Mouse (Mus musculus) kidney, postnatal 0 days (tissue): ENCODE measurements at regions not wholly inside any gene's neighbourhood (a gene's known extent, or its start where the extent isn't known, plus 50 kb on each side); places are given as distances from the start of the nearest gene placed in this dataset.

Experiments used
- ATAC-seq: fragments of 200-750 bp; cut with Nextera tagmentation; replicated peaks from 2 replicates; pipeline ENCODE4 v1.8.0; 2017; ENCODE audit warnings: low read depth, moderate number of reproducible peaks, moderate TSS enrichment, moderate library complexity; ENCODE audit not compliant: low FRiP score
- DNase-seq: peaks from one replicate; pipeline ENCODE4 v3.0.0-alpha.2; 2016; ENCODE audit warnings: low spot score
- H3K27ac ChIP-seq: fragments of 300-500 bp; sonication (generic); 2 replicates; pipeline ENCODE4 v1.5.1; 2014; ENCODE audit warnings: mild to moderate bottlenecking
- H3K27me3 ChIP-seq: fragments of 300-500 bp; sonication (generic); 2 replicates; pipeline ENCODE4 v1.6.1; 2014; ENCODE audit warnings: low read length, mixed read lengths; ENCODE audit not compliant: insufficient read depth
- H3K36me3 ChIP-seq: fragments of 300-500 bp; sonication (generic); 2 replicates; pipeline ENCODE4 v1.6.1; 2014; ENCODE audit warnings: low read length, mixed read lengths; ENCODE audit not compliant: insufficient read depth
- H3K4me1 ChIP-seq: fragments of 300-500 bp; sonication (generic); replicated peaks from 2 replicates; pipeline ENCODE4 v1.6.1; 2014; ENCODE audit warnings: antibody characterized with exemption, low read length, mixed read lengths; ENCODE audit not compliant: insufficient read depth
- H3K4me2 ChIP-seq: fragments of 300-500 bp; sonication (generic); 2 replicates; pipeline ENCODE4 v1.6.1; 2014; ENCODE audit warnings: mild to moderate bottlenecking, low read length, moderate library complexity, mixed read lengths
- H3K4me3 ChIP-seq: fragments of 300-500 bp; sonication (generic); replicated peaks from 2 replicates; pipeline ENCODE4 v1.5.1; 2014; ENCODE audit warnings: low read depth, low read length
- H3K9ac ChIP-seq: fragments of 300-500 bp; sonication (generic); 2 replicates; pipeline ENCODE4 v1.6.1; 2014; ENCODE audit warnings: low read depth, low read length
- H3K9me3 ChIP-seq: fragments of 300-500 bp; sonication (generic); replicated peaks from 2 replicates; pipeline ENCODE4 v1.6.1; 2016; ENCODE audit warnings: low read length, inconsistent platforms, mixed read lengths
- CTCF ChIP-seq: IDR thresholded peaks from 2 replicates; pipeline ENCODE4 v1.5.1; 2016; ENCODE audit warnings: antibody characterized with exemption, low read depth, mild to moderate bottlenecking, moderate library complexity
- WGBS: fragments of 180-500 bp; shearing (Covaris S2); extraction: QIAGEN DNeasy Blood & Tissue Kit; methylation state at CpG from one replicate; pipeline ENCODE4 v1.1.7; 2014; 5-methylcytosine and 5-hydroxymethylcytosine counted together

DNA sequence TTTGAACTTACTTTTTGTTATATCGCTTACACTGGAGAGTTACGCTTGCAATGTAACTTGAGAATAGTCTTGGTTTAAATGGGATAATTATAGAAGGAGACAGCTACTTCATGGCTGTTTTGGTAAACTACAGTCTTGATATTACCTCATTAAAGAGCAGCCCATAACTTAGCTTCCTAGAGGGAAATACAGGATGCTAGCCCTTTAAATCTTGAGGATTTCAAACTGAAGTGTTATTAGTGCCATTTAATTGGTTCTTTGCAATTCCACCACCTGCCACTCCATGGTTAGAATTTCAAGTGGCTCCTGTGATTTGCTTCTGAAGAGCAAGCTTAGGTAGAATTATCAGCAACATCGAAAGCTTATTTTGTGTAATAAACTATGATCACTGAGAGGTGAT, 640.1 kb downstream of the Kctd8 start:
- TF ChIP-seq CTCF, result no peak
- no peaks in the 10 kb centered on the region for H3K27me3 ChIP-seq
- no peaks in the 10 kb centered on the region for H3K4me1 ChIP-seq
- WGBS, result 64% methylated on average over 3 of the region's 3 CpGs
- no peak overlapping the region for H3K4me3 ChIP-seq
- DNase-seq, result no peak
- no peak overlapping the region for H3K9ac ChIP-seq
- H3K27ac ChIP-seq, result no peak overlapping the region
- no peak overlapping the region for H3K4me2 ChIP-seq
- ATAC-seq, result no peak
- no peaks in the 10 kb centered on the region for H3K9me3 ChIP-seq
- H3K36me3 ChIP-seq, result no peaks in the 10 kb centered on the region

DNA sequence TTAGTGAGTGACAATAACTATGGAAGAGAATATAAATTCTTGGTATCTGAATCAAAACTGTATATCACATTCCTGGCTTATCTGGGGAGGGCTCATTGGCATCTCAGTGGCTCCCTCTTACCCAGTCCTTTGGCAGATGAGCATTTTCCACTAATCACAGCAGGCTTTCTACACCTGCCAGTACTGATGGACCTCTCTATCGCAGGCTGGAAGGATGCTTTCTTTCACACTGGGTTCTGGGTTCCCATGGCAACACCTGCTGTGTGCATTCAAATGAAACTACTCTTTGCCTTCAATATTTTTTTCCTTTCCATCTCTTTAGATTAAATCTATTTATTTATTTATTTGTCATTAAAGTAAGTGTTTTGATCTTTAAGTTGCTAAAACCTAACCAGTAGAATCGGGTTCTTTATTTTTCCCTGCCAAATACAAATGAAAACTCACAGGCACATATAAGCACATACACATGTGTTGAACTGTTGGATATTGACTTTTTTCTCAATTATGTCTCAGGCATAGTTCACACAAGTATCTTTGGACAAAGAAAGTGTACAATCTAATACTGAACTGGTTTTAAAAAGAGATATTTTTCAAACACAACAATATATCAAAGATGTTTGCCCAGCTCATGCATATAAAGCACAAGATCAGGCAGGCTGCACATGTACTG, 635.9 kb downstream of the Kctd8 start:
- ATAC-seq, result no peak
- Histone ChIP-seq H3K27me3 (no peaks in the 10 kb centered on the region), H3K9me3 (no peaks in the 10 kb centered on the region), H3K9ac (no peak overlapping the region), H3K27ac (no peak overlapping the region), H3K4me2 (no peak overlapping the region), H3K4me3 (no peak overlapping the region), H3K36me3 (no peaks in the 10 kb centered on the region), H3K4me1 (no peaks in the 10 kb centered on the region)
- TF ChIP-seq CTCF, result no peak
- no peak for DNase-seq
- WGBS, result 79% methylated on average over 2 of the region's 2 CpGs

DNA sequence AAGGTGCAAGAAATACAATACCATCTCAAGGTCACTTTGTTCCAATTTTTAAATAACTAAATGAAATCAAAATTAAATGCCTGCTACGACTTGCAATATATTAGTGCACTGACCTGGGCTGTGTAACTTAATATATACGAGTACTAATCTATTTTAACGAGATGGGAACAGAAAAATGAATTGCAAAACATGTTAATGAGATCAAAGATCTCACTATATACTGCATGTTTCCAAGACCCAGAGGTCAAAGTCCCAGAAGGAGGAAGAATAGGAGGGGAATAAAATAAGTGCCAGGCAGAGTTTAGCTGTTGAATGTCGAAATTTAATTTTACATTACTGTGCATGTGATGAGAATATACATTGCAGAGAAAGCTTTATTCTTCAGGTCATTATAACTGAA, 614.7 kb downstream of the Kctd8 start:
- no peak for ATAC-seq
- DNase-seq, result no peak
- Histone ChIP-seq H3K4me2 (no peak overlapping the region), H3K4me1 (no peaks in the 10 kb centered on the region), H3K9ac (no peak overlapping the region), H3K9me3 (no peaks in the 10 kb centered on the region), H3K27ac (no peak overlapping the region), H3K4me3 (no peak overlapping the region), H3K36me3 (no peaks in the 10 kb centered on the region), H3K27me3 (no peaks in the 10 kb centered on the region)
- 66% methylated on average over 4 of the region's 4 CpGs for WGBS
- no peak for TF ChIP-seq CTCF

DNA sequence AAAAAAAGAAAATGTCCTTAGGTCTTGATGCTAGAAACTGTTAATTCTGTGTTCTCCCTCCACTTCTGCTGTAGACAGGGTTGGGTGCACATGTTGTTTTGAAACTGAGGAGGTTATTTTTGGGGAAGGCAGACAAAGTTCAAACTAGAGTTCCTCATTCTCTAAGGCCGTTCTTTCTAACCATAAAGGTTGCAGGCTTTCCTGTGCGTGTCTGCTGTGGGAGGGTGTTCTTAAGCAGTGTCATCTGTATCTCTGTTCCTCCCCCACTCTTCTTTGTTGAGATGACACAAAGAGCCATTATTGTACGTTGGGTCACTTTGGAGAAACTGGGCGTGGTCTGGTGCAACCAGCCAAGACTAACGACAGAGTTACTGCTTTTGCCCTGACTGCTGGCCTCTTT, 606.3 kb downstream of the Kctd8 start:
- no peak for TF ChIP-seq CTCF
- no peak overlapping the region for H3K4me3 ChIP-seq
- no peak overlapping the region for H3K9ac ChIP-seq
- H3K9me3 ChIP-seq, result no peaks in the 10 kb centered on the region
- no peak overlapping the region for H3K27ac ChIP-seq
- no peak overlapping the region for H3K4me2 ChIP-seq
- H3K36me3 ChIP-seq, result no peaks in the 10 kb centered on the region
- no peak for ATAC-seq
- H3K27me3 ChIP-seq, result no peaks in the 10 kb centered on the region
- DNase-seq, result peak; percentile 7
- H3K4me1 ChIP-seq, result no peaks in the 10 kb centered on the region
- WGBS, result 29% methylated on average over 5 of the region's 5 CpGs

DNA sequence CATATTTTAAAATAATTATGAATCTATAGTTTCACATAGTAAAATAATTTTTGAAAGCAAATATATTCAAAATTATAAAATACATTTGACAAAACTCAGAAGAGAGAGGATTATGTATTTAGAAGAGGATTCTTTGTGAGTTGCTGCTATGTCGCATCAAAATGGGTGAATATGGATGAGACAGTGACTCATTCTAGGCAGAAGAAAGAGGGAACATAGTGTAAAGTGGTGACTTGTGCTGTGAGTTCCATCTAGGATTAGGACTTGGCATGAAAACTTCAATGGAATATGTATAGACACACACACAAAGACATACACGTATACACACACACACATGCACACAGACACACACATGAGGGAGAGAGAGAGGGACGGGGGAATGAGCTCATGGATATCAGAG, 591.0 kb downstream of the Kctd8 start:
- TF ChIP-seq CTCF, result no peak
- Histone ChIP-seq H3K4me3 (no peak overlapping the region), H3K9ac (no peak overlapping the region), H3K27me3 (no peaks in the 10 kb centered on the region), H3K9me3 (no peaks in the 10 kb centered on the region), H3K4me2 (no peak overlapping the region), H3K36me3 (no peaks in the 10 kb centered on the region), H3K4me1 (no peaks in the 10 kb centered on the region), H3K27ac (no peak overlapping the region)
- DNase-seq (no peak), ATAC-seq (no peak)
- WGBS, result 76% methylated on average over 3 of the region's 3 CpGs

DNA sequence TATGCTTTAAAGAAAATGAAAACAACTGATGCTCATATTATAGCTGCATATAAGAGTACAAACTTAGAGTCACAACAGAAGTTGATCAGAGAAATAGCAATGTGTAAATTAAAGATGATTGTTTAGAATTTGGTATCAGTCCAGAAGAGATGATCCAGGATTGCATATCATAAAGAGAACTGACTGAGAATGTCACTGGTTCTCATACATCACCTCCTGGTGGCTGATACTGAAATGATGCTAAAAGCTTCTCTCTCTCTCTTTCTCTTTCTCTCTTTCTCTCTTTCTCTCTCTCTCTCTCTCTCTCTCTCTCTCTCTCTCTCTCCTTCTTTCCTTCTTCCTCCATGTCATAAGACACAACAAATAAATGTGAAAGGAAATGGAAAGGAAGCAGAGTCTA, 588.5 kb downstream of the Kctd8 start:
- no peaks in the 10 kb centered on the region for H3K9me3 ChIP-seq
- ATAC-seq, result no peak
- no peaks in the 10 kb centered on the region for H3K27me3 ChIP-seq
- no peak overlapping the region for H3K4me2 ChIP-seq
- no peak overlapping the region for H3K27ac ChIP-seq
- no peak overlapping the region for H3K9ac ChIP-seq
- TF ChIP-seq CTCF, result no peak
- no peaks in the 10 kb centered on the region for H3K4me1 ChIP-seq
- no peaks in the 10 kb centered on the region for H3K36me3 ChIP-seq
- H3K4me3 ChIP-seq, result no peak overlapping the region
- DNase-seq, result no peak
